Mouse (Mus musculus): ENCODE data around the gene Rnf7. TPM values are rescaled to one million over a fixed set of nuclear protein-coding genes. Genes with fewer than 3 reads are reported as not detected.
"Not testable (repeated sequence)": the region's sequence is repeated elsewhere in the genome, so short reads cannot be mapped to it uniquely, and the experiment has no call there.

Gene Rnf7
- polyA plus RNA-seq, 1 experiment = not detected

DNA sequence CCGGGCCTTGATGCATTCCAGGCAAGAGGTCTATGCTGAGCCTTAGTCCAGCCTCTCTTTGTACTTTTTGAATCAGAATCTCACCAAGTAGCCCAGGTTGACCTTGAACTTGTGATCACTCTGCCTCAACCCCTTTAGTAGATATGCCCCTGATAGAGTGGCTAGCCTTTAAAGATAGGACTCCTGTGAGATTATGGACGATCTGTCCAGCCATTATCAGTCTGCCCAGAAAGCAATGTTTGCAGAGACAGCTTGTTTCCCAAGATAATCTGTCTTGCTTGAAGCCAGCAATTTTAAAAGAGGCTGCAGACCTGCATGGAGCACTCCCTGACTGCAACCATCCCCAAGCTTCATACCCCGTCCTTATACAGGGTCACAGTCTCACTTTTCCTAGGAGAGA is 4.6 kb upstream of the Rnf7 start:
- H3K4me1 ChIP-seq (ENCODE audit: control insufficient read depth, insufficient read depth, low read length) = no peaks in the 10 kb centered on the region
- 57% methylated on average over 3 of the region's 3 CpGs for WGBS
- no peak for TF ChIP-seq CTCF (IDR thresholded peaks at IDR 0.05; ENCODE audit: insufficient read depth, low read depth, low read length)
- TF ChIP-seq POLR2A (IDR thresholded peaks at IDR 0.05; ENCODE audit: insufficient read depth, low read depth, low read length) = no peak
- H3K4me3 ChIP-seq (ENCODE audit: insufficient read depth, low read depth, low read length) = no peak overlapping the region
- no peak overlapping the region for H3K27ac ChIP-seq (ENCODE audit: insufficient read depth, low read depth, low read length)

DNA sequence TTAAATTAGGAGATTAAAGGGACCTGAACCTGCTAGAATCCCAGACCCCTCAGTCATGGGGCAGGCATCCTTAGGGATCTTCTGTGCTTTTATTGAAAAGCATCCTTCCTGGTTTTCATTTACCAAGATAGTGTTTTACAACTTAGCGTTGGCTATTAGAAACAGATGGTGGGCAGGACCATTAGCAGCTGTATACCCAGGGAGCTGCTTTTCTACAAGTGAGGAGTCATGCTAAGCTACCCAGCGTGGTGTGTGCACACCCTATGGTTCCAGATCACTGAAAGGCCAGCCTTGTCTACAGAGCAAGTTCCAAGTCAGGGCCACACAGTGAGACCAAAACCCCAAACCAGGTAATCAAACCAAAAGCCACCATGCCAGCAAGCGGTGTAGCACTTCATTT is 6.1 kb downstream of the Rnf7 start:
- H3K27ac ChIP-seq (ENCODE audit: insufficient read depth, low read depth, low read length) = no peak overlapping the region
- peaks cover 8% of the 10 kb centered on the region; the same call in 1 of the 2 replicates for H3K4me1 ChIP-seq (ENCODE audit: control insufficient read depth, insufficient read depth, low read length)
- TF ChIP-seq POLR2A (IDR thresholded peaks at IDR 0.05; ENCODE audit: insufficient read depth, low read depth, low read length) (no peak), CTCF (IDR thresholded peaks at IDR 0.05; ENCODE audit: insufficient read depth, low read depth, low read length) (no peak)
- H3K4me3 ChIP-seq (ENCODE audit: insufficient read depth, low read depth, low read length) = no peak overlapping the region
- WGBS = 75% methylated on average over 3 of the region's 3 CpGs

DNA sequence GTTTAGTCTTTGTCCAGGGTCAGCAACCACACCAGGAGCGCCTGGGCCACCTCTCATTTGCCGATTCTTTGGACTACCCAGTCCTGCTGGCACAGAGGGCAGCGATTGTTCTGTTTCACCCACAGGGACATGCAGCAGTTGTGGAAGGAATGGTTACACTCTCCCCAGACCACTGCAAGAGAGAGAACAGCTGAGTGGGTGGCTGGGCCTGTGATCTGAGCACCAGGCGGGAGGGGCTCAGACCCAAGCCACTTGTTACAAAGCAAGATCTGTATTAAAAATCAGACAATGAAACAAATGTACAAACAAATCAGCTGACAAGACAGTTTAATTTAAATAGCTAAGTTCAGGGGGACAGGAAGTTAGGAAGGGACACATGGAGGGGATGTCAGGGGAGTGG is 6.8 kb downstream of the Rnf7 start:
- not testable (repeated sequence) for H3K4me3 ChIP-seq (ENCODE audit: insufficient read depth, low read depth, low read length); H3K27ac ChIP-seq (ENCODE audit: insufficient read depth, low read depth, low read length); H3K4me1 ChIP-seq (ENCODE audit: control insufficient read depth, insufficient read depth, low read length)
- 70% methylated on average over 4 of the region's 4 CpGs for WGBS

DNA sequence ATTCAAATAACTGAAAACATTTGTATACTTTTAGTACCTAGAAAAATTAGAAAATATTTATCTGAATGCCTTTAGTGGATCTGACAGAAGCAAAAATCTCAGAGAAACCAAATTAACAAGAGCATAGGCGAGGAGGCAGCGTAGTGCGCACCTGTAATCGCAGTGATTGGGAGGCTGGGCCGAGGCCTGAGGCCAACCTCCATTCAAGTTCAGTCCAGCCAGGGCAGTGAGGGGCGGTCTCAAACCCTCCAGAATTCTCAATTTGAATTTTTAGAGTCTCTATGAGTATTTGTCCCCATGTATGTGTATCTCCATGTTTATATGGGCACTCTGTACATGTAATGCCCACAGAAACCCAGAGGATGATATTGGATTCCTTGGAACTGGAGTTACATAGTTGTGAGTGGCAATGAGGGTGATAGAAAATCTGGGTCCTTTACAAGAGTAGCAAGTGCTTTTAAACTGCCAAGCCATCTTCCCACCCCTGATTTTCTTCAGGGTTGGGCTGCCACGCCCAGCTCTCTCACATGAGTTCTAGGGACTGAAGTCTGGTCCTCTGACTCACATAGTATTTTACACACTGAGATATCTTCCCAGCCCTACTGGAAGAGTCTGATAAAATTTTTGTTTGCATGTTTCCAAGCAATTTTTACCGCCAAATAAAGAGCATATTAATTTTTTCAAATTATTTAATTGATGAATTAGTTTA is 8.1 kb downstream of the Rnf7 start:
- 0 out of 2 replicates have a peak, but pooled peaks cover 2% of the 10 kb centered on the region for H3K4me1 ChIP-seq (ENCODE audit: control insufficient read depth, insufficient read depth, low read length)
- 90% methylated on average over 8 of the region's 8 CpGs for WGBS
- no peak overlapping the region for H3K4me3 ChIP-seq (ENCODE audit: insufficient read depth, low read depth, low read length)
- H3K27ac ChIP-seq (ENCODE audit: insufficient read depth, low read depth, low read length) = no peak overlapping the region
- no peak for TF ChIP-seq CTCF (IDR thresholded peaks at IDR 0.05; ENCODE audit: insufficient read depth, low read depth, low read length)
- no peak for TF ChIP-seq POLR2A (IDR thresholded peaks at IDR 0.05; ENCODE audit: insufficient read depth, low read depth, low read length)

DNA sequence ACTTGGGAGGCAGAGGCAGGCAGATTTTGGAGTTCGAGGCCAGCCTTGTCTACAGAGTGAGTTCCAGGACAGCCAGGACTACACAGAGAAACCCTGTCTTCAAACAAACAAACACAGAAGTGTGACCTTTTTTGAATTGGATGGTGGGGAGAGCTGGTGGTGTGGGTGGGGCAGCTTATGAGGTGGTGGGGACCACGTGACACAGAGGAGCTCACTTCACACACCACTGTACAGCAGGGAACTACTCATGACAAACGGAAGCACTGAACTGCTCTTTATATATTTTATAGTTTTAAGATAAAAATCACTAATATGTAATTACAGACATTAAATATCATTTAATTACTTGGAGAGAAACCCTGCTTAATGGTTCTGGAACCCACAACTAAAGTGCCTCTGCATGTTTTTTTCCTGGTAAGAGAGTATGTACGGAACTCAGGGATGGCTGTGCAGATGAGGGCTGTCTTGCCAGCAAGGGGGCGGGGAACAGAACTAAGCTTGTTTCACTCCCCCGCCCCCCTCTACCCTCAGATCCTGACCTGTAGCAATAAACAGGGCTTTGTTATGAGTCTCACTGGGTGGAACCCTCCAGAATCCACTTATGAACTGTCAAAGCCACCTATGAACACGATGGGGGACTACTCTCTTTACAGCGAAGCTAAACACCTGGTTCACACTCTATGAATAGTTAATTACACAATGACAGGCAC is 8.8 kb downstream of the Rnf7 start:
- TF ChIP-seq POLR2A (IDR thresholded peaks at IDR 0.05; ENCODE audit: insufficient read depth, low read depth, low read length) (no peak), CTCF (IDR thresholded peaks at IDR 0.05; ENCODE audit: insufficient read depth, low read depth, low read length) (no peak)
- 0 out of 2 replicates have a peak, but pooled peaks cover 2% of the 10 kb centered on the region for H3K4me1 ChIP-seq (ENCODE audit: control insufficient read depth, insufficient read depth, low read length)
- H3K27ac ChIP-seq (ENCODE audit: insufficient read depth, low read depth, low read length) = no peak overlapping the region
- WGBS = 57% methylated on average over 8 of the region's 8 CpGs
- no peak overlapping the region for H3K4me3 ChIP-seq (ENCODE audit: insufficient read depth, low read depth, low read length)

DNA sequence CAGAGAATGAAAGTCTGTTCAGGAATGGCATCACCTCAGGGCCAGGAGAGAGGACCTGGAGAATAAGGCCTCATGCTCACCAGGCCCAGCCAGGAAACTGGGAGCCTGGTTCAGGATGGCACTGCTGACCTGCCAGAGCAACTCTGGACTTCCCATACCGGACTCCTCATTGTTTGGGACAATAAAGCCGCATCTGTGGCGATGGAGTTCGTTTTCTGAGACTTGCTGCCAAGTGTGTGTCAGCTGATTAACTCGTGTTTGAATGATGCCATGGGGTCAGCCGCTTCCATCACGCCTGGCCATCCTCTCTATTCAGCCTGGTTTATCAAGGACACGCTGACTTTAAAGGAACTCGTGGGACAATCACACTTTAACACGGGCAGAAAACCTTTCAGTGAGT is 14.8 kb downstream of the Rnf7 start:
- H3K4me3 ChIP-seq (ENCODE audit: insufficient read depth, low read depth, low read length) = no peak overlapping the region
- 72% methylated on average over 10 of the region's 10 CpGs for WGBS
- TF ChIP-seq CTCF (IDR thresholded peaks at IDR 0.05; ENCODE audit: insufficient read depth, low read depth, low read length) (no peak), POLR2A (IDR thresholded peaks at IDR 0.05; ENCODE audit: insufficient read depth, low read depth, low read length) (no peak)
- 0 out of 2 replicates have a peak, but pooled peaks cover 2% of the 10 kb centered on the region for H3K4me1 ChIP-seq (ENCODE audit: control insufficient read depth, insufficient read depth, low read length)
- no peak overlapping the region for H3K27ac ChIP-seq (ENCODE audit: insufficient read depth, low read depth, low read length)

DNA sequence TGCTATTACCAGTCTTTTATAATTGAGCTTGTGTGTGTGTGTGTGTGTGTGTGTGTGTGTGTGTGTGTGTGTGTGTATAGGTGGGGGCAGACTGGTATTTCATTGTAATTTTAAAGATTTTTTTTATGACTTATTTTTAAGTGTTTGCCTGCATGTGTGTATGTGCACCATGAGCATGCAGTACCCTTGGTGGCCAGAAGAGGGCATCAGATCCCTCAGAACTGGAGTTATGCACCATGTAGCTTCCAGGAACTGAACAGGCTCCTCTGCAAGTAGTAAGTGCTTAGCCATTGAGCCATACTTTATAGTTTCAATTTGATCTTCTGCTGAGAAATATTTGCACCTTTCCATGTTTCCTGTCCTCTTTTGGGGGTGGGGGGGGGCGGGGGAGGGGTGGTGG is 16.9 kb downstream of the Rnf7 start:
- 50% methylated on average over 1 of the region's 1 CpGs for WGBS
- Histone ChIP-seq H3K4me3 (ENCODE audit: insufficient read depth, low read depth, low read length) (no peak overlapping the region), H3K4me1 (ENCODE audit: control insufficient read depth, insufficient read depth, low read length) (0 out of 2 replicates have a peak, but pooled peaks cover 2% of the 10 kb centered on the region), H3K27ac (ENCODE audit: insufficient read depth, low read depth, low read length) (no peak overlapping the region)
- TF ChIP-seq CTCF (IDR thresholded peaks at IDR 0.05; ENCODE audit: insufficient read depth, low read depth, low read length) = no peak
- no peak for TF ChIP-seq POLR2A (IDR thresholded peaks at IDR 0.05; ENCODE audit: insufficient read depth, low read depth, low read length)

DNA sequence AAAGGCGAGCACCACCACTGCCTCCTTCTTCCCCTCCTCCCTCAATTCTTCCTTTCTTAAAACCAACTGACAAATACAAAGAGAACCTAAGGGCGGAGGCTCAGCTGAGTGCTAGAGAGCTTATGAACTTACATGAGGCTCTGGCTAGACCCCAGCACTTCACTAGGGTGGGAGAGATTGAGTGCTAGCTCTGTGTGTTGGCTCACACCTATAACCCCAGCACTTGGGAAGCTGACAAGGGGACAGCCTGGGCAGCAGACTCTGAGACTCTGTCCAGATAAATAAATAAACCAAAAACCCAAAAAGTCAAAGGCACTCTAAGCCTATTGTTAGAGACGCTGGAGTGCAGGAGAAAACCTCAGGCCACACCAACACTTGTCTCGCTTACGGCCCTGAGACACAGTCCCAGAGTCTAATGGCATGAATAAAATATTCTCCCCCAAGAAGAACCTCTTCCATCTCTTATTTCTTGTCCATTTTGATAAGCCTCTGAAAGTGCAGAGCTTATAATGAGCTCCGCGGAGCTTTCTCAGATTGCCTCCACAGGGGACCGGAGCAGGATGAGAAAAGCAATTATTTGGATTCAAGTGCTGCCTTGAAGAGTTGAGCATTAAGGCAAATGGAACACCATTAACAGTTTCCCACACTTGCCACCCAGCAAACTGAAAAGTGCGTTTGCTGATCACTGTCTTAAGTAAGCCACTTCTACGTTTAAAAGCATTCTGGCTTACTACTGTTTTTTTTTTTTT is 18.2 kb downstream of the Rnf7 start:
- H3K4me3 ChIP-seq (ENCODE audit: insufficient read depth, low read depth, low read length) = no peak overlapping the region
- WGBS = 50% methylated on average over 10 of the region's 10 CpGs
- 0 out of 2 replicates have a peak, but pooled peaks cover 2% of the 10 kb centered on the region for H3K4me1 ChIP-seq (ENCODE audit: control insufficient read depth, insufficient read depth, low read length)
- no peak overlapping the region for H3K27ac ChIP-seq (ENCODE audit: insufficient read depth, low read depth, low read length)
- TF ChIP-seq CTCF (IDR thresholded peaks at IDR 0.05; ENCODE audit: insufficient read depth, low read depth, low read length) = no peak
- no peak for TF ChIP-seq POLR2A (IDR thresholded peaks at IDR 0.05; ENCODE audit: insufficient read depth, low read depth, low read length)

DNA sequence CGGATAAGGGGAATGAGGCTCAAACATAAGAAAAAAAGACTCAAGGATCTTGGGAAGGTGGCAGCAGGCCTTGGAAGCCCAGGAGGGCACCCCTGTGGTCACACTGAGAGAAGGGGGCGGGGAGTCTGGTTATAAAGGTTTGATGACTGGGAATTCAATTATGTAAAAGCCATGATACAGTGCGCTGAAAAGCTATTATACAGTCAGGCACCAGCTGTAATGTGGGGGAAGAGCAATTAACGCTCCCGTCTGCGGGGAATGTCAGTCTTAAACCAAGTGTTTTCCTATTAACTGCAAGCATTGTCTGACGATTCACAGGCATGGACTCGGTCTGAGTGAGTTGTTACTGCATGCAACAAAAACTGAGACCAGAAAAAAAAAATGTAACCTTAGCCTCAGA is 22.9 kb downstream of the Rnf7 start:
- TF ChIP-seq POLR2A (IDR thresholded peaks at IDR 0.05; ENCODE audit: insufficient read depth, low read depth, low read length) (no peak), CTCF (IDR thresholded peaks at IDR 0.05; ENCODE audit: insufficient read depth, low read depth, low read length) (no peak)
- H3K4me3 ChIP-seq (ENCODE audit: insufficient read depth, low read depth, low read length) = no peak overlapping the region
- 35% methylated on average over 8 of the region's 8 CpGs for WGBS
- peaks cover 4% of the 10 kb centered on the region; the same call in 1 of the 2 replicates for H3K4me1 ChIP-seq (ENCODE audit: control insufficient read depth, insufficient read depth, low read length)
- H3K27ac ChIP-seq (ENCODE audit: insufficient read depth, low read depth, low read length) = no peak overlapping the region
